8 mouse cellular contexts compared by ENCODE assay signal in genomic region chr1:53296581-53297383, GRCm38 (mm10). TPM values are rescaled to one million over a fixed set of nuclear protein-coding genes. Genes with fewer than 3 reads are reported as not detected.
DNase-seq lines count a peak whose midpoint lies in the region; ATAC-seq lines count a peak whose summit lies in the region.

Gene Pms1 (minus strand): TSS chr1:53297018.
Gene Ormdl1 (plus strand): TSS chr1:53297095.
Gene Gm28778 (plus strand): TSS chr1:53297111.

- DNase-seq in adrenal gland, adult (ENCODE audit: inconsistent age in 2 of 2, low spot score in 1 of 2), result peak; percentile 97 to 98
- DNase-seq in embryo, embryonic 10.5 days (ENCODE audit: low spot score), result peak; percentile 96
- peak; percentile 93 for DNase-seq in gastrocnemius, postnatal 14 days
- peak; percentile 93 to 96 for DNase-seq in left cerebral cortex, postnatal 10 days (ENCODE audit: extremely low spot score in 1 of 2, low spot score in 2 of 2)
- peak; percentile 97 for DNase-seq in right cerebral cortex, postnatal 25 days
- peak; percentile 89 to 92 for DNase-seq in urinary bladder, postnatal 4 days (ENCODE audit: low spot score in 2 of 2)

- ATAC-seq in inflammation-experienced regulatory T-cells, adult 6 months, result peak; percentile 99
- ATAC-seq in megakaryocyte-erythroid progenitor cell, adult 5-6 weeks (replicated peaks; ENCODE audit: low FRiP score, low TSS enrichment, poor library complexity, severe bottlenecking), result peak; percentile 99

- intact Hi-C loops in gastrocnemius, postnatal 14 days (cut with DNase I; ENCODE audit: low total_unique reads), result no loop called here
- intact Hi-C loops in left cerebral cortex, postnatal 10 days (cut with DNase I), result no loop called here

RNA-seq across cellular contexts. Expression of gene Pms1, which starts in this region (rescaled TPM):
- 1 to 10 TPM; 4.0 to 5.2 TPM for total RNA-seq in gastrocnemius, postnatal 14 days (2021)
- 10 to 100 TPM; 33.1 to 40.4 (median 35.1) TPM for polyA plus RNA-seq in inflammation-experienced regulatory T-cells, adult 6 months (2017; shearing (Covaris generic))
- total RNA-seq in left cerebral cortex, postnatal 10 days (2021), result 10 to 100 TPM; 10.4 to 12.0 TPM
- total RNA-seq in megakaryocyte-erythroid progenitor cell, adult 5-6 weeks (2014; fragmentation: Nextera tagmentation), result 14.7 and 18.0 TPM in 2 replicates
- 20.5 and 25.9 TPM in 2 replicates for total RNA-seq in megakaryocyte-erythroid progenitor cell, adult 5-6 weeks (2017)

RNA-seq across cellular contexts. Expression of gene Ormdl1, which starts in this region (rescaled TPM):
- total RNA-seq in gastrocnemius, postnatal 14 days (2021), result 1 to 10 TPM; 3.7 to 4.9 TPM
- polyA plus RNA-seq in inflammation-experienced regulatory T-cells, adult 6 months (2017; shearing (Covaris generic)), result 10 to 100 TPM; 70.6 to 97.1 (median 79.4) TPM
- 1 to 10 TPM; 5.9 to 6.7 TPM for total RNA-seq in left cerebral cortex, postnatal 10 days (2021)
- total RNA-seq in megakaryocyte-erythroid progenitor cell, adult 5-6 weeks (2014; fragmentation: Nextera tagmentation), result 33.5 and 35.7 TPM in 2 replicates
- 27.8 and 41.3 TPM in 2 replicates for total RNA-seq in megakaryocyte-erythroid progenitor cell, adult 5-6 weeks (2017)

RNA-seq across cellular contexts. Expression of gene Gm28778, which starts in this region (rescaled TPM):
- total RNA-seq in gastrocnemius, postnatal 14 days (2021), result not detected
- 10 to 100 TPM in 1 of 3 experiments, 1 to 10 TPM in 1, not detected in 1; 1.7 to 10.5 TPM for polyA plus RNA-seq in inflammation-experienced regulatory T-cells, adult 6 months (2017; shearing (Covaris generic))
- not detected for total RNA-seq in left cerebral cortex, postnatal 10 days (2021)
- total RNA-seq in megakaryocyte-erythroid progenitor cell, adult 5-6 weeks (2014; fragmentation: Nextera tagmentation), result not detected in 2 replicates
- total RNA-seq in megakaryocyte-erythroid progenitor cell, adult 5-6 weeks (2017), result not detected in 2 replicates

Comparison
In these comparisons a context has a peak if more than half of its experiments do, and no peak if none do; other contexts are left out.
1. Peak in every context shown above with its lines: DNase-seq and ATAC-seq.